Mouse (Mus musculus) neural tube, embryonic 11.5 days (tissue): ENCODE measurements around the gene Myl3. TPM values are rescaled to one million over a fixed set of nuclear protein-coding genes. Genes with fewer than 3 reads are reported as not detected.

Experiments used
- ATAC-seq: fragments of 200-750 bp; cut with Nextera tagmentation; 2 replicates; pipeline ENCODE4 v1.8.0; 2017; ENCODE audit warnings: moderate number of reproducible peaks, mild to moderate bottlenecking, moderate TSS enrichment, moderate library complexity; ENCODE audit not compliant: insufficient read depth, low FRiP score, low TSS enrichment
- DNase-seq: peaks from one replicate; pipeline ENCODE4 v3.0.0-alpha.2; 2015; ENCODE audit warnings: low spot score
- H3K27ac ChIP-seq: fragments of 300-500 bp; sonication (generic); 2 replicates; pipeline ENCODE4 v1.5.1; 2014; ENCODE audit warnings: low read depth, mild to moderate bottlenecking, low read length
- H3K27me3 ChIP-seq: fragments of 300-500 bp; sonication (generic); 2 replicates; pipeline ENCODE4 v1.6.1; 2014; ENCODE audit warnings: mild to moderate bottlenecking, low read length, mixed read lengths; ENCODE audit not compliant: control insufficient read depth, insufficient read depth
- H3K36me3 ChIP-seq: fragments of 300-500 bp; sonication (generic); 2 replicates; pipeline ENCODE4 v1.6.1; 2014; ENCODE audit warnings: mild to moderate bottlenecking, low read length, moderate library complexity, mixed read lengths; ENCODE audit not compliant: control insufficient read depth, insufficient read depth
- H3K4me1 ChIP-seq: fragments of 300-500 bp; sonication (generic); 2 replicates; pipeline ENCODE4 v1.6.1; 2014; ENCODE audit warnings: low read length, mixed read lengths; ENCODE audit not compliant: control insufficient read depth, insufficient read depth
- H3K4me2 ChIP-seq: fragments of 300-500 bp; sonication (generic); 2 replicates; pipeline ENCODE4 v1.6.1; 2014; ENCODE audit warnings: low read depth, mild to moderate bottlenecking, moderate library complexity
- H3K4me3 ChIP-seq: fragments of 300-500 bp; sonication (generic); 2 replicates; pipeline ENCODE4 v1.5.1; 2014; ENCODE audit warnings: low read depth, low read length
- H3K9ac ChIP-seq: fragments of 300-500 bp; sonication (generic); 2 replicates; pipeline ENCODE4 v1.6.1; 2014; ENCODE audit warnings: mild to moderate bottlenecking, low read length
- H3K9me3 ChIP-seq: fragments of 300-500 bp; sonication (generic); 2 replicates; pipeline ENCODE4 v1.6.1; 2016; ENCODE audit warnings: low read length; ENCODE audit not compliant: control insufficient read depth
- WGBS: fragments of 180-500 bp; shearing (Covaris S2); extraction: QIAGEN DNeasy Blood & Tissue Kit; methylation state at CpG from one replicate; pipeline ENCODE4 v1.1.7; 2014; 5-methylcytosine and 5-hydroxymethylcytosine counted together
- polyA plus RNA-seq: library from polyadenylated mRNA; unstranded; fragments of >200 nt; fragmentation: Nextera tagmentation; extraction: Ambion mirVana; gene quantifications from 2 replicates; pipeline ENCODE4 v1.2.1, GENCODE M21; 2014

The Myl3 gene
- polyA plus RNA-seq, 1 experiment from 2014 or later = 5.3 TPM

GRCm38 (mm10) chr9:110778559-110778958, 36.9 kb downstream of the Myl3 start:
- 0 out of 2 replicates have a peak, but pooled peaks cover 2% of the 10 kb centered on the region for H3K27me3 ChIP-seq
- no peak overlapping the region for H3K4me3 ChIP-seq

GRCm38 (mm10) chr9:110779242-110779913, 37.7 kb downstream of the Myl3 start:
- DNase-seq = no peak

More at GRCm38 (mm10) chr9:110778559-110778958, 36.9 kb downstream of the Myl3 start:
- no peak overlapping the region for H3K4me2 ChIP-seq
- DNase-seq (no peak), ATAC-seq (no peak)
- H3K27ac ChIP-seq = no peak overlapping the region
- H3K4me1 ChIP-seq = no peaks in the 10 kb centered on the region
- H3K36me3 ChIP-seq = no peaks in the 10 kb centered on the region
- WGBS = 79% methylated on average over 7 of the region's 7 CpGs
- no peaks in the 10 kb centered on the region for H3K9me3 ChIP-seq
- no peak overlapping the region for H3K9ac ChIP-seq

GRCm38 (mm10) chr9:110781256-110781721, 39.6 kb downstream of the Myl3 start:
- H3K9ac ChIP-seq = peak overlapping the region; percentile 70
- H3K27ac ChIP-seq = no peak overlapping the region
- H3K27me3 ChIP-seq = 0 out of 2 replicates have a peak, but pooled peaks cover 2% of the 10 kb centered on the region
- H3K4me3 ChIP-seq = peak overlapping the region; percentile 44
- peak; percentile 93 for ATAC-seq
- H3K9me3 ChIP-seq = no peaks in the 10 kb centered on the region
- peak; percentile 96 for DNase-seq
- H3K36me3 ChIP-seq = no peaks in the 10 kb centered on the region
- under 1% methylated on average over 43 of the region's 43 CpGs for WGBS
- H3K4me1 ChIP-seq = no peaks in the 10 kb centered on the region
- peak overlapping the region; percentile 80 for H3K4me2 ChIP-seq

More at GRCm38 (mm10) chr9:110779242-110779913, 37.7 kb downstream of the Myl3 start:
- Histone ChIP-seq H3K27ac (no peak overlapping the region), H3K9me3 (no peaks in the 10 kb centered on the region), H3K27me3 (0 out of 2 replicates have a peak, but pooled peaks cover 2% of the 10 kb centered on the region), H3K9ac (no peak overlapping the region), H3K36me3 (no peaks in the 10 kb centered on the region), H3K4me3 (no peak overlapping the region), H3K4me2 (no peak overlapping the region), H3K4me1 (no peaks in the 10 kb centered on the region)
- WGBS = 60% methylated on average over 5 of the region's 5 CpGs
- ATAC-seq = no peak

GRCm38 (mm10) chr9:110781731-110782130, 40.1 kb downstream of the Myl3 start:
- DNase-seq = peak; percentile 79
- 1% methylated on average over 23 of the region's 23 CpGs for whole genome bisulfite sequencing
- Histone ChIP-seq H3K36me3 (no peaks in the 10 kb centered on the region), H3K9me3 (no peaks in the 10 kb centered on the region), H3K27me3 (0 out of 2 replicates have a peak, but pooled peaks cover 2% of the 10 kb centered on the region), H3K4me1 (no peaks in the 10 kb centered on the region), H3K9ac (peak overlapping the region; percentile 70), H3K4me2 (peak overlapping the region; percentile 80), H3K4me3 (peak overlapping the region; percentile 44), H3K27ac (no peak overlapping the region)
- ATAC-seq = peak; percentile 77

- no peaks in the 10 kb centered on the region for H3K36me3 ChIP-seq
- no peak overlapping the region for H3K4me3 ChIP-seq
- DNase-seq = no peak
- no peak overlapping the region for H3K9ac ChIP-seq
- 21% methylated on average over 1 of the region's 1 CpGs for WGBS
- H3K9me3 ChIP-seq = no peaks in the 10 kb centered on the region
- no peaks in the 10 kb centered on the region for H3K4me1 ChIP-seq
- H3K27ac ChIP-seq = no peak overlapping the region
- H3K27me3 ChIP-seq = 0 out of 2 replicates have a peak, but pooled peaks cover 2% of the 10 kb centered on the region
- H3K4me2 ChIP-seq = no peak overlapping the region
- ATAC-seq = no peak
Measured at GRCm38 (mm10) chr9:110783611-110784010, 42.0 kb downstream of the Myl3 start.

GRCm38 (mm10) chr9:110788169-110788568, 46.5 kb downstream of the Myl3 start:
- H3K9ac ChIP-seq = no peak overlapping the region
- no peak overlapping the region for H3K4me3 ChIP-seq
- DNase-seq = no peak
- H3K4me1 ChIP-seq = no peaks in the 10 kb centered on the region
- WGBS = 91% methylated on average over 3 of the region's 3 CpGs
- H3K27me3 ChIP-seq = no peaks in the 10 kb centered on the region
- no peak for ATAC-seq
- H3K36me3 ChIP-seq = no peaks in the 10 kb centered on the region
- H3K9me3 ChIP-seq = no peaks in the 10 kb centered on the region
- no peak overlapping the region for H3K4me2 ChIP-seq
- no peak overlapping the region for H3K27ac ChIP-seq

- WGBS = 74% methylated on average over 4 of the region's 4 CpGs
- no peak for ATAC-seq
- Histone ChIP-seq H3K27ac (no peak overlapping the region), H3K9ac (no peak overlapping the region), H3K4me2 (no peak overlapping the region), H3K27me3 (no peaks in the 10 kb centered on the region), H3K36me3 (no peaks in the 10 kb centered on the region), H3K9me3 (no peaks in the 10 kb centered on the region), H3K4me3 (no peak overlapping the region), H3K4me1 (no peaks in the 10 kb centered on the region)
- no peak for DNase-seq
Measured at GRCm38 (mm10) chr9:110790462-110790861, 48.8 kb downstream of the Myl3 start.

- WGBS = 85% methylated on average over 10 of the region's 10 CpGs
Measured at GRCm38 (mm10) chr9:110797013-110797412, 55.4 kb downstream of the Myl3 start.

GRCm38 (mm10) chr9:110797866-110798265, 56.2 kb downstream of the Myl3 start, which contains the start of gene Prss42:
TSS of gene Prss42 (plus strand) at chr9:110798166.
- no peaks in the 10 kb centered on the region for H3K9me3 ChIP-seq
- no peak within 1 kb of the TSS for H3K9ac ChIP-seq
- no peak within 1 kb of the TSS for H3K4me3 ChIP-seq
- H3K4me2 ChIP-seq = no peak within 1 kb of the TSS
- no peak within 1 kb of the TSS for H3K27ac ChIP-seq
- no peaks in the 10 kb centered on the region for H3K36me3 ChIP-seq
- H3K27me3 ChIP-seq = no peaks in the 10 kb centered on the region
- ATAC-seq = no peak
- no peak for DNase-seq
- WGBS = 94% methylated on average over 14 of the region's 14 CpGs
- H3K4me1 ChIP-seq = no peaks in the 10 kb centered on the region

More at GRCm38 (mm10) chr9:110797013-110797412, 55.4 kb downstream of the Myl3 start:
- DNase-seq (no peak), ATAC-seq (no peak)
- no peak overlapping the region for H3K4me3 ChIP-seq
- no peak overlapping the region for H3K9ac ChIP-seq
- no peak overlapping the region for H3K27ac ChIP-seq
- H3K4me1 ChIP-seq = no peaks in the 10 kb centered on the region
- no peaks in the 10 kb centered on the region for H3K27me3 ChIP-seq
- no peak overlapping the region for H3K4me2 ChIP-seq
- no peaks in the 10 kb centered on the region for H3K9me3 ChIP-seq
- no peaks in the 10 kb centered on the region for H3K36me3 ChIP-seq
